Mouse (Mus musculus) heart, postnatal 25 days (tissue): ENCODE measurements around the gene Gtf3c3. TPM values are rescaled to one million over a fixed set of nuclear protein-coding genes. Genes with fewer than 3 reads are reported as not detected.

Experiments used
- DNase-seq: peaks from one replicate; pipeline ENCODE4 v3.0.0; 2022; ENCODE audit warnings: low spot score
- intact Hi-C: fragments of 180-260 bp; cut with DNase I; formaldehyde crosslinking; loops from one replicate; pipeline ENCODE4 v1.15.1; 2025
- total RNA-seq, 2 experiments: library from RNA; stranded (reverse); gene quantifications; 2 replicates each; pipeline ENCODE4 v1.2.3; 2021

Gene Gtf3c3
- total RNA-seq, result 10 to 100 TPM; 12.9 to 15.5 TPM

DNA sequence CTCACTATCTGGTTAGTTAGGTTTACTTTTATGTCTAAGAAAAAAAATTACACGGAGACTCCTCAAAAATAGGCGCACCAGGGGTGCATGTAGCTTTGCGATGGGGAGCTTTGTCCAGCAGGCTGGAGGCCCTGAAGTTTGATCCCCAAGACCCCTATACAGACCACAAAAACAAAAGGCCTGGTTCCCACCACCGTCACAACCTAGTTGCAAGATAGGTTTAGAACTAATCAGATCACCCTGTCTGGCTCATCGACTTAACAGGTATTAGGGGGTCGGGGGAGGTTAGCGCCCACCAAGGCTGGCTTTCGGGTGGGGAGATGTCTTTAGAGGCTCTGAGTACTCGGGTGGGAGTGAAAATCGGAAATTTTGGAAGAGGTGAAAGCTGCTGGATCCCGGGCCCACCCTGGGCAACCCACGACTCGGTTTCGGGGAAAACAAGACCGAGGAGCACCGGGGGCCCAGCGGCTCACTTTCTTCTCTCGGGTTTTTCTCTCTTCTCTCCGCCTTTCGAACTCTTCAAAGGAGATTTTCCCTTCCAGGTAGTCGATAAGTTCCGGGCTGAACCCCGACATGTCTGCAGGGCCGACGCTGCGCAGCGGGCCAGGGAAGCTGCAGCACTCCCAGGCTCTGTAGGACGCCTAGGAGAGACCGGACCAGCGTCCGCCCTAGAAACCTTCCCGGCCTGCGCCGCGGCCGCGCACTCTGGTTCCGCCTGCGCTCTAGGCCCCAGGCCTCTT is at the start of gene Gtf3c3:
TSS of gene Gtf3c3 (minus strand) at position 632 of the 740 bp plus-strand sequence.
- intact Hi-C loops, result loop anchor here (10.0 kb wide), 1 partner anchor 536 kb away; no protein-coding TSS in a partner anchor
- DNase-seq, result peak; percentile 42

GRCm38 (mm10) chr1:54484744-54485420 is 46.1 kb upstream of the Gtf3c3 start:
- no peak for DNase-seq
- intact Hi-C loops, result no loop called here

DNA sequence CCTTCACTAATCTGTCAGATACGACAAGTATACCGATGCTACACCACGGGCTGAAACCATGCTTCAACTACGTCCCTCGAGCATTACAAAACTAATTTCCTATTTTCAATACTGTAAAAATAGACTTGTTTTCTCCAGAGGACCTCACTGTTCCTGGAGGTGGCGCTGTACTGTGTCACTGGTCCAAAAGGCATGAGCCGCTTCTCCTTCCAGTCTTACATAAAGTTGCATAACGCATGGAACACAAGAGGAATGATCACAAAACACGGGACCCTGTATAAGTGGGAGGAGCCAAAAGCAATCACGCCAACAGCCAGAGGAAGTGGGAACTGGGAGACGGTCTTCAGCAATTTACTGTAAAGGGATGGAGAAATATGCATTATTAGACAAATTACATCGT is 41.7 kb upstream of the Gtf3c3 start:
- intact Hi-C loops, result no loop called here
- no peak for DNase-seq

- DNase-seq, result no peak
- intact Hi-C loops, result no loop called here
These were observed 29.9 kb upstream of the Gtf3c3 start for GRCm38 (mm10) chr1:54468662-54469061.

DNA sequence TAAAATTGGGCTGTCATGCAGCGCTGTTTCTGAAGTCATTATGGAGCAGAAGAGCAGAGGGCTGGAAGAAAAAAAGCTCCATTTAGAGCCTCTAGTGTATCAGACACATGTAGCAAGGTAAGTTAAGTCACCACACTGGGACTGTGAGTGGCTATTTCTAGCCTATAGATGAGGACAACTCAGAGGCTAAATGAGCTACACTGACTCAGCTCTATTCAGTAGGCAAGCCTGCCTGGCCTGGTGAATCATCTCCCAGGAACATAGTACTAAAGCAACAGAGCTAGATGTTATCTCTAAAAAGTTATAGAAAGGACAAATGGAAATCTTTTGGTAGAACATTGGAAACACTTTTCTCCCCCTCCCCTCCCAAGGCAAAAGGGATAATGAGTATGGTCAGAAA is 28.6 kb upstream of the Gtf3c3 start:
- intact Hi-C loops, result no loop called here
- no peak for DNase-seq

DNA sequence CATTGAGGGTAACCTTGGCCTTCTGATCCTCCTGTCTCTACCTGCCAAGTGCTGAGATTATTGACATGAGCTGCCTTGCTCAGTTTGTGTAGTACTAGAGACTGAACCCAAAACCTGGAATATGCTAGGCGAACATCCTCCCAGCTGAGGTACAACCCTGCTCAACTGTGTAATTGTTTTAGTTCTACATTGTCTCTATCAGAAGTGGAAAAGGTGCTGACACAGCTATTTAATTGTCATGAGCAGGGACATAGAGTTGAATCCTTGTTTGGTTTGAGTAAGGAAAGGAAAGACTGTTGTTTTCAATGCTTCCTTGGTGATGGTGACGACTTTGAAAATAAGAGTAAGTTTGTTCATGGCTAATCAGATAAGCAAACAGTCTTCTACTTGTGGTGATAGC is 13.3 kb upstream of the Gtf3c3 start:
- intact Hi-C loops, result no loop called here
- DNase-seq, result no peak

GRCm38 (mm10) chr1:54448833-54449232 is 10.1 kb upstream of the Gtf3c3 start:
- intact Hi-C loops, result no loop called here
- DNase-seq, result no peak

- DNase-seq, result no peak
- intact Hi-C loops, result no loop called here
These were observed 4.9 kb upstream of the Gtf3c3 start for GRCm38 (mm10) chr1:54443641-54444040.

- intact Hi-C loops, result loop anchor here (10.0 kb wide), 1 partner anchor 536 kb away; no protein-coding TSS in a partner anchor
- DNase-seq, result no peak
These were observed 307 bp upstream of the Gtf3c3 start for GRCm38 (mm10) chr1:54439080-54439476.

DNA sequence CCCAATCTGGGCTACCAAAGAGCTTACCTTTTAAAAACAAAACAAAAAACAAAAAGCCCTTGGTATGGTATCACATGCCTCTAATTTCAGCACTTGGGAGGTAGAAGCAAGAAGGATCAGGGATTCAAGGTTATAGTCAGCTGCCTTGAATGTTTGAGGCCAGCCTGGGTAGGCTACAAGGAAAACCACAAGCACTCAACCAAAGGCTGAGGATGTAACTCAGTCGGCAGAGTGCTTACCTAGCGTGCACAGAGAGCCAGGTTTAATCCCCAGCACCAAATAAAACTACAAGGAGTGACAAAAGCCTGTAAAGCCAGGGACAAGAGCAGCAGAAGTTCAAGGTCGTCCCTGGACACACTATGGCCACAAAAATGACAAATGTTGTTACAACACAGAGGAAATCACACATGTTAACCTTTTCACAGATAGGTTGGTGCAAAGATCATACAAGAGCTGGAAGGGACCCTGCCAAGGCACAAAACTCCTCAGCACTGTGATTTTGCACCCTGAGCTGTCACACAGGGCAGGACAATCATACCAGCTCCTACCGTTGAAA is 16.5 kb downstream of the Gtf3c3 start:
- intact Hi-C loops, result no loop called here
- DNase-seq, result no peak

- no peak for DNase-seq
- intact Hi-C loops, result no loop called here
These were observed 17.1 kb downstream of the Gtf3c3 start for GRCm38 (mm10) chr1:54421670-54422069.

- intact Hi-C loops, result no loop called here
- DNase-seq, result no peak
These were observed 36.0 kb downstream of the Gtf3c3 start for GRCm38 (mm10) chr1:54402736-54403135.

DNA sequence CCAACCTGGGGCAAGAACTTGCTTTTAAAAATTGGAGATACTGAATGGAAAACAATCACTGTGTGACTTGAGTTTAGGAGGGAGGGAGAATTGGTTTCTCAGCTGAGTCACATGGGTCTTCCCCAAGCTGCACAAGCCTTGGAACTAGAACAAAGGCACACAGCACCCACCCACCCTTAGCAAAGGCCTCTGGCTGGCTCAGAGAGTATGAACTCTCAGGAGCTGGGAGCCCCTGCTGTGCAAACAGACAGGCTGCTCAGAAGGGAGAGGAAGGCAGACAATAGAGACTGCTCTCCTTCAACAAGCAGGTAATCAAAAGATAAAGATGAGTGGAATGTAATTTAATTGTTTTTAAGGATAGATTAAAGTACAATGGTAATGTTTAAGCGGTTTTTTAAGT is 54.5 kb downstream of the Gtf3c3 start:
- no peak for DNase-seq
- intact Hi-C loops, result loop anchor here (5.0 kb wide), 3 partner anchors 347 to 672 kb away; no protein-coding TSS in a partner anchor

- intact Hi-C loops, result loop anchor here (5.0 kb wide), 3 partner anchors 344 to 669 kb away; no protein-coding TSS in a partner anchor
- no peak for DNase-seq
These were observed 57.5 kb downstream of the Gtf3c3 start for GRCm38 (mm10) chr1:54380978-54381914.

GRCm38 (mm10) chr1:54377506-54378051 is 61.2 kb downstream of the Gtf3c3 start:
- no peak for DNase-seq
- intact Hi-C loops, result no loop called here

DNA sequence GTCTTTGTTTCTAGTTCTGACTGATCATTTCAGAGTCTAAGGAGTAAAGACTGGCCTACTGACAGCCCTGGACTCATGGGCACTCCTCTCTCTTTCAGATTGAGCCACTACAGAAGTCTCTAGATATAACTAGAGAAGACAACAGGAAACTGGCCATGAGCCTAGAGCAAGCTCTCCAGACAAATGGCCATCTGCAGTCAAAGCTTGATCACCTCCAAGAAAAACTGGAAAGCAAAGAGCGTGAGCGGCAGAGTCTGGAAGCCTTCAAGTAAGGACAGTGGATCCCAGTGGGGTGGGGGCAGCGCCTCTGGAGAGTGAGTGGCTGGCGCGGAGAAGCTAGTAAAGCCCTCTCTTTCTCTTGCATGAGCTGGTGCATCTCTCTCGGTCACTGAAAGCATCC is 82.2 kb downstream of the Gtf3c3 start:
- intact Hi-C loops, result no loop called here
- no peak for DNase-seq

DNA sequence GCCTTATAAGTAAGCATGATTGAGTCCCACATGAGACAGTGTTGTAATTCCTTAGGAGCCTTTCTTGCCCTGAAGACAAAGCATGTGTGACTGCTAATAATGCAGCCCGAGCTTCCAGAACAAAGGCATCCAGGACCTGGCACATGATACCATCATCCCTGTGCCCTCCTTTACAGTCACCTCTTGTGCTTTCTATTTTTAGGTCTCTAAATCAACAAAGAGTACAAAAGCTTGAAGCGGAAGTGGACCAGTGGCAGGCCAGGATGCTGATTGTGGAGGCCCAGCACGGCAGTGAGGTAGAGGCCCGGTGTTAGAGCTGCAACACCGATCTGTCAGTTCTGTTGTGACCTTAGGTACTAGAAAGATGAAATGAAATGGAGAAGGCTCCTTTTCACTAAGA is 83.3 kb downstream of the Gtf3c3 start:
- intact Hi-C loops, result no loop called here
- DNase-seq, result no peak

DNA sequence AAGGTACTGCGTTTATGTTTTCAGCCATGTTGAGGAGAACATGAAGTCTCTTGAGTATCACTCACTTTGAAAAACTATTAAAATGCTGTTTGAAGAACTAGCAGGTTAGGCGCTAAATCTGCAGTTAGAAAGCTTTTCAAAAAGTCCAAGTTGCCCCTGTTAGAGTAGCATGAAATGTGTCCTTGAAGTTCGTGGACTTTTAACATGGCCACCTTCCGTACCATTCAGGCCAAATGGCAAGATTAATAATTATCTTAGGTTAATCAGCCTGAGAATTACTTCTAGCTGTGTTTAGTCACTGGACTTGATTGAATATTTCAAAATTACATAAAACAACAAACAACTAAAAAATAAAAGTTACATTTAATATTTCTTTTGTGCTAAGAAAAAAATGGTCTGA is 84.0 kb downstream of the Gtf3c3 start:
- DNase-seq, result no peak
- intact Hi-C loops, result no loop called here
